Mouse (Mus musculus): ENCODE results near the gene Boll.
"Not testable (repeated sequence)": the region's sequence is repeated elsewhere in the genome, so short reads cannot be mapped to it uniquely, and the experiment has no call there.

Gene Boll

DNA sequence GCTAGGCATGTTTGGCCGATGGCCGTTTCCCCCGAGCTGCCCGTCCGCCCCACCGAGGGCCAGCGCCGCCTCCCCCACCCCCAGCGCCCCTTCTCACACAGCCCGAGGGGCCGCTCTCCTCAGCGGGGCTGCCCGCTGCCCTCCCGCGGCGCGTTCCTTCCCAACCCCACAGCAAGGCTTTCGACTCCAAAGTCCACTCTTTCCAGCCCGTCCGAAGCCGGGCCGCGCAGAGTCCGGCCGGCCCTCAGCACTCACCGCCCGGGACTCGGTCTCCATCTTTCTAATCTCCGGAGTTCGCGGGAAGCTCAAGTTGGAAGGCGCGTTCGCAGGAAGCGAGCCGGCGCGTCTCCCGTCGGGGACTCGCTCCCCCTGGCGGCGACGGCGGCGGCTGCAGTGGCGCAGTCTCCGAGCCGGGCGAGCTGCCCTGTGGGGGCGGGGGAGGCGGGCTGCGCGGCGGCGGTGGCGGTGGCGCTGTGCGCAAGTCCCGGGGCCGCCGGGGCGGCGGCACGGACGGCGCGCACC lies at the start of gene Boll:
Boll (minus strand) TSS at position 426 of the 522 bp plus-strand sequence.
- peak; percentile 4 for DNase-seq (ENCODE audit: low read depth, low spot score)

DNA sequence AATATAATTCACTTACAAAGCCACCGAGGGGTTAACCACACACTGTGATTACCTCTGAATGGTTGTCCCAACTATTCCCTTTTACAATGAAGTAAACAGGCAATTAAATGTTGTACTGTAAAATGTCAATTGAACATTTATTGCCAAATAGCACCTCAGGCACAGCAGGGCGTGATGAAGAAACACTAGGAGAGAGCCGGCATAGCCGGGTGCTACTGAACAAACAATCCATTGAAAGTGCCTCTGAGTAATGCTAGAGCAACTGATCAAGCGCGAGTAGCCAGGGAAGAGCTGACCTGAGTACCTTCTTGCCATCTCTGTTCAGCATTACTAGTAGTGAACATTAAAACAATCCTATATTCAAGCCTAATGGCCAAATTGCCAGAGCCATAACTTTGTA lies 49.3 kb upstream of the Boll start:
- DNase-seq (ENCODE audit: low read depth, low spot score): no peak

DNA sequence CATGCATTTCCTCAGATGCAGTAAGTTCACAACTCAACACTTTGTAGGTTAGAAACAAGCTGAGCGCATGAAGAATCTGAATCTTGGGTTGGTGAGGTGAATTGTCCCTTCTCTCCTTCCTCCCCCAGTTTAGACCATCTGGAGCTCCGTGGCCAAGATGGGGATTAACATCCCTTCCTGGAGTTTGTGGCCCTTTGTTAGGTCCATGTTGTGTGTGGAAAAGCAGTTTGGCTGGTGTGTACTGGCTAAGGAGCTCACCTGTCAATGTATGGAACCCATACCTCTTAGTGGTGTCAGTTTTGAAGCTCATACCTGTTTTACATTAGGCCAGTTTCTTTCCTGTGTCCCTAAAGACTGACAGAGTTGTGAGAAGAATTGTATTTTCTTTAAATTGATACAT lies 47.8 kb upstream of the Boll start:
- DNase-seq (ENCODE audit: low read depth, low spot score): no peak

DNA sequence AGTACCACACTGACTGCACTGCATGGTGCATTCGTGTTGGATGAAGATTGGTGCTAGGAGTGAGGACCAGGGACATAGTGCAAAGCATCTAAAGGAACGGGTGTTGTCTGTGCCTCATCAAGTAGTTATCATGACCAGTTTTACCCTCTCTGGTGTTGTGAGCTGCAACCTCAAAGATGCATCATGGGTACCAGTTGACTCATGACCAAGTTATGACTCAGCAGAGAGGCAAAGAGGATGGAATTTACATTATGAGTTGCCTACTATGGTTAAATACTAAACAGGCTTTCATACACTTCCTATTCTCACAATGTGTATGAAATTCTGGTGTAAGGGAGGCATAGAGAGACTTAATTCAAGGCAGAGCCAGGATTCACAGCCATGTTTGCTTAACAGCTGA lies 47.4 kb upstream of the Boll start:
- no peak for DNase-seq (ENCODE audit: low read depth, low spot score)

DNA sequence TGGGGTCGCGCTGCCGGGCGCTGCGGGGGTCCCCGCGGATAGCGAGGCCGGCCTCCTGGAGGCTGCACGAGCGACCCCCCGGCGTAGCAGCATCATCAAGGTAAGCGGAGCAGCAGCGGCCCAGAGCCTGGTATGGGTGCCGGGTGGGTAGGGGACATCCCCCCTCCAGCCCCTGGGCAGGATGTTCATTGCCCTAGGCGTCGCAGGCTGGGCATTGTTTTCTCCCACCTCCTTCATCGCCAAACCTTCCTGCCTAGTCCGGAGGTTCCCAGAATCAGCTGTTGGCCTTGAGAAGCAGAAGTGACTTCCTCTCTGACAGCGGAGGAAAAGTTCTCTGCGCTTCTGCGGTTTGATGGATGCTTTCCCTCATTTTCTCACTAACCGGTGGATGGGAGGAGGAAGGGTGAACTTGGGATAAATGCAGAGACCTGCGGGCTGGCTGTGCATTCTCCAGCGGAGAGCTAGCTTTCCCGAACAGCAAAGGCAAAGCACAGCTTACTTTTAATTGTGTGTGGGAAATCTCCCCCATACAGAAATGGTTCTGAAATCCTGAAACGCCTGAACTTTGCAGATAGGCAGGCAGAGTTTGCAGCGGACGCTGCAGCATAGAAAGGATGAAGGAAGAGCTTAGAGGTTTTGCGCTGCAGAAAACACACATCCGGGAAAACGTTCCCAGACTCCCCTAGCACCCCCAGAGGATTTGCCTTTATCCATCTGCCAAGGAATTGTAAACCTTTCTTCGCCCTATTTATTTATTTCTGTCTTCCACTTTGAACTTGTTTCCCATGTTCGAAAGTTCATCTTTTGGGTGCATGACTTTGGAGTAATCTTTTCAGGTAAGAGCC lies 43.5 kb upstream of the Boll start:
- DNase-seq (ENCODE audit: low read depth, low spot score): no peak

DNA sequence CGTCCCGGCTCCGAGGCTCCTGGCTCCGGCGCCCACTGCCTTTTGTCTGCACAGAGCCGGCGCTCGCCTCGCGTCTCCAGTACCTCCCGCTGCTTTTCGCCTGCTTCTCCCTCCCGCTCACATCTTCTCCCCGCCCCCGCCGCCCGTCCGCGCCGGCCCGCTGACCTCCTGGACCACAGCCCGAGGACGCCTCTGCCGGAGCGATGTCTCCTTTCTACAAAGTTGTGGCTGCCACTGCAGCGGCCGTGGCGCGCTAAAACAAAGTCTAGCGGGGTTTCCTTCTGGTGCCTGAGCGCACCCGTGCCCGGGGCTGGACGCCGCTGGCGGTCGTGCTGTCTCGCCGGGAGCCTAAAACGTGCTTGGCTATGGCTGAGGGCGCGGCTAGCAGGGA lies 42.7 kb upstream of the Boll start:
- DNase-seq (ENCODE audit: low read depth, low spot score): no peak

DNA sequence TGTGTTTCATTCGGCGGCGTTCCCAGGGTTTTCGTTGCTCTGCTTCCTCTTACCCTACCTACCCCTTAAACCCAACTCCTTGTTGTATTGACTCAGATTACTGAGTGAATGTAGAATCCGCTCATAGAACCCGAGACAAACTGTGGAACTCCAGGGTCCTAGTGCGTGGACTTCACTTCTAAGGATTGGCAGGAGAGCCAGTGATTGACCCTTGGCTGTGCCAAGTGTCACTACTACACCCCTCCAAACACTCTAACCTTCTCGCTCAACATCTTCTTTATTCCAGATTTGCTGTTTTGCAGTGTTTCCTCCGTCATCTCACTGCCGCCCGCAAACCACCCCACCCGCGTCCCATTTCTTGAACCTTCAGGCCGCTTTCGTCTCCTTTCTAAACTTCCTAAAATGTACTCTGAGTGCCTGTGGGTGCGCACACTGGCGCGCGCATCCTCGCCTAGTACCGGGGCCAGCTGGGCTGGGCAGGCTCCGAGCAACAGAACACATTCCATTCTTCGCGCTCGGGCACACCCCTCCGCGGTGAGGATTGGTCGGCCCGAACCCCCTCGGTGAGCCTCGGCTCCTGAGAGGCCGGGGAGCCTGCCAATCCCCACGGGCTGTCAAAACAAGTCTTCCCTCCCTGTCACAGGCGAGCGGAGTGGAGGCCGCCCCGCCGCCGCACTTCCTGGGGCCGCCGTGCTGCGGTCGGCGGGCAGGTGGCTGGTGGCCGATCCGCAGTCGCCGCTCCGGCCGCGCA lies 42.2 kb upstream of the Boll start, which contains the start of gene Plcl1:
Plcl1 (plus strand) TSS at position 650 of the 751 bp plus-strand sequence.
- peak; percentile 74 for DNase-seq (ENCODE audit: low read depth, low spot score)

DNA sequence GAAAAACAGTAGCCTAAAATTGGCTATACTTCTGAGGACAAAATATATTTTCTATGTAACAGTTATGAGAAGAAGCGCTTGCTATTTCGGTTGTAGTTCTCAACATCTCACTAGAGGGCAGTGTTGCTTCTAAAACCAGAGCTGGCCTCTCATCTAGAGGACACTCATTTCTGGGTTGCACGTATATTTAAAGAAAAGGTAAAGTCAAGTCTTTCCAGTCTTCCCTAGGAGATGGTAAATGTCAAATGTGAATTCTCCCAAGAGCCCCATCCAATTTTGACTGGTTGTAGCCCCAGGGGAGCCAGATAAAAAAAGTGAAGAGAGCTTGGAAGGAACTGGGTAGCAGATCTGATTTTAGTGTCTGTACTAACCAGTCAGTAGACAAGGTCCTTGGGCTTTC lies 41.2 kb upstream of the Boll start:
- DNase-seq (ENCODE audit: low read depth, low spot score): peak; percentile 52

DNA sequence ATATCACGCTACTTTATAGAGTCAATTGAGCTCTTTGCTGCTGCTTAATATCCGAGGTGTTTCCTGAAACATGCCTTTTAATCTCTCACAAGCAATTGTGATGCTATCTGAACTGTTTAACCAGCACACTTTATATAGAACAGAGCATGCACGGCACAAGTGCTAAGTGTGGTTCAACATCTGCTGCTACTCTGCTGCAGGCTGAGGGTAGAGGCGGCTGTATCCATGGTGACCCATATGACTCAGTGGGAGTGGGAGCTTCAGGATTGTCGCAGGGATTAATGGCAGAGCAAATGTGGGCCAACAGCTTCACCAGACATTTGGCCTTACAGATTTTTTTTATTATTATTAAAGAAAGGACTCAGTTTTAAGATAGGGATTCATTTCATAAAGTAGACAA lies 36.6 kb upstream of the Boll start:
- DNase-seq (ENCODE audit: low read depth, low spot score): no peak

DNA sequence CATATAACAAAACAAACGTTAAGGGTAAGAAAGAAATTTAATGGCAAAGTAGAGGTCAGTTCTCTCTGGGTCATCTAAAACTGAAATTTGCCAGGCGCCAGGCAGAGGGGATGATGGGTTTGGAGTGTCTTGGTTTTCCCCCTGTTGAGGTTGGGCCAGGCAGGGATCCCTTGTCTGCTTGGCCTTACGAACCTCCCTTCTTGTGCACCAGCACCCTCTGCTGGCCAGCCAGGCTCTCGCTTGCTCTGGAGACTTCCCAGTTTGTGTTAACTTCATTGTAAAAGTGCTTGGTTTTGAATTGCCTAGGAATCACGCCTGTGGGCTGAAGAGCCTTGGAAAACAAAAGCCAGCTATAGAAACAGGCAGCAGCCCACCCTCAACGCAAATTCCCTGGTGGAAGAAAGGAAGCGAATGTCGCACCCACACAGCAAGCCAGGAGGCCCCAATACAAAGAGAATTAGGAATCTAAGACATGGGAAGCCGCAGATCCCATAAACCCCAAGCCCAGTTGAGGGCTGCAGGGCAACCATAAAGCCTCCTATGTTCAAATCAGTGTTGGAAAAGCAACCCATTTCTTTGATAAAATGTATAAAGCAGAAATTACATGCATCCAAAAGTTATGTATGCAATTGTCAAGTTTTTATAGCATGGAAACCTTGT lies 20.0 kb upstream of the Boll start:
- DNase-seq (ENCODE audit: low read depth, low spot score): no peak

DNA sequence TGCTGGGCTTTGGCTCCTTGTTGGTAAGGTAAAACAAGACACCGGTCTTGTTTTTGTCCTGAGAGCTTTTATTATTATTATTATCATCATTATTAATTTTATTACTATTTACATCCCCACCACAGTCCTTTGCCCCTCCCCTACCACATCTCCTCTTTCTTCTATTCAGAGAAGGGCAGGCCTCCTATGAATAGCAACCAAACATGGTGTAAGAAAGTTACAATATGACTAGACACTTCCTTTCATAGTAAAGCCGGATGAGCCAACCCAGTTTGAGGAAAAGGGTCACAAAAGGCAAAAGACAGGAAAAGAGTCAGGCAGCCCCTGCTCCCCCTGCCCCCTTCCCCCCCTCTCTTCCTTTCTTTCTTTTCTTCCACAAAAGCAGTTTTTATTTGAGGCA lies 17.3 kb upstream of the Boll start:
- no peak for DNase-seq (ENCODE audit: low read depth, low spot score)

DNA sequence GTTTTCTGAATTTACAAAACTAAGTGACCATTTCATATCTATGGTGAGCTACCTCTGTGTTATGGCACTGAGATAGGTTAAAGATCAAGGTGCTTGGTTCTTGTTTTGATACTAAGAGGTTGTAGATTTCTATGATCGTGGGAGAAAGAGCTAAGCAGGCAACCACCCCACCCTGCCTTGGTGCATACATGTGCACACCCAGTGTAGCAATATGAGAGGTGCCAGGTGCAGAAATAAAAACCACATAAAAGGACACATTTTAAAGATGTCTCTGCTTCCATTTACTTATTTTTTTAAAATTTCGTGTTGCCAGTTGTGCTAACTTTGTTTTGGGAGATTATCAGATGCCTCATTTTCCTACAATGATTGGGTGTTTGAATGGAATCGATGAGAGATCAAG lies 9.4 kb upstream of the Boll start:
- DNase-seq (ENCODE audit: low read depth, low spot score): no peak

DNA sequence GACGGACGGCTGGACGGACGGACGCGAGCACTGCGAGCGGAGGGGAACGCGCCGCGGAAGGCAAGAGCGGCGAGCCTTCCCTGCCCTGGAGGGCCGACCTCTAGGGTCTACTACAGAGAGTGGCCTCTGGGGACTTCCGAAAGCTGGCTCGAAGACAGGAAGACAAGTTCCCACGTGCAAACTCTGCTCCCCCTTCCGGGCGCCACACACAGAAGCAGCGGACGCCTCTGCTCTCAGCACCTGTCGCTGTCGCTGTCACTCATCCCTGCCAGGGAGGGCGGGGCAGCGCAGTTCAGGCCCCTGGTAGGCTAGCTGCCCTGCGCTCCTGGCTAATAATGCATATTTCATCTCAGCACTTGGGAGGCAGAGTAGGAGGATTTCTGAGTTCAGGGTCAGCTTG lies 317 bp upstream of the Boll start:
- DNase-seq (ENCODE audit: low read depth, low spot score): no peak

DNA sequence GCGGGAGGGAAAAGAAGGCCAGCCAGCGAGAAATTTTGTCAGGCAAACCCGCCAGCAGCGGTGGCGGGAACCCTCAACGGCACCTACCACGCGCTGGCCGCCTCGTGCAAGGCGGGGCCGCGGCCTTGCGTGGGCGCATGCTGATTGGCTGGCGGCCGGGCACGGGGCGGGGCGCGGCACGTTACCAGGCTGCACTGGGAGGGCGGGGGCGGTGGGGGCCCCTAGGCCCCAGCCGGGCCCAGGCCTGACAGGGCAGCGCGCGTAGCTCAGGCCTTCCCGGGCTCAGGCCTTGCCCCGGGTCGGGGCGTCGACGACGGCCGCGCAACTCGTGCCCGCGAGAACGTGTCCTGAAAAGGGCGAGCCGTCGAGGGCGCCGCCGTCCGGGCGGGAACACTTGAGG lies 635 bp downstream of the Boll start:
- no peak for DNase-seq (ENCODE audit: low read depth, low spot score)

DNA sequence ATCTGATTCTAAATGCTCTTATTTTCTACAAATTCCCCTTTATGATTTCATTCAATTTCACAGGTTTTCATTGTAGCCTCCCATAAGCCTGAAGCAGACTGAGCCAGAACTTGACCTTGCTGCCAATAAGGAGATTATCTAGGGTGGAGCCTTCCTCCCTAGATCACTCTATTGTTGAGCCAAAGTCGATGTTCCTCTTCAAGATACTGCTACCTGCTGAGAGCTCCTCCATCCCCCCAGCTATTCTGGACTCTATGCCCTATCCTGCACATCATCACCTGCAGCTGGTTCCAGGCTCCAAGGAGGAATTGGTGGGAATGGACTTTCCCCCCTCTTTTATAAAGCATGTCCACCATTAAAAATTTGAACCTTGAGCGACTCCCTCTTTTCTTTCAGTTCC lies 11.4 kb downstream of the Boll start:
- not testable (repeated sequence) for DNase-seq (ENCODE audit: low read depth, low spot score)

DNA sequence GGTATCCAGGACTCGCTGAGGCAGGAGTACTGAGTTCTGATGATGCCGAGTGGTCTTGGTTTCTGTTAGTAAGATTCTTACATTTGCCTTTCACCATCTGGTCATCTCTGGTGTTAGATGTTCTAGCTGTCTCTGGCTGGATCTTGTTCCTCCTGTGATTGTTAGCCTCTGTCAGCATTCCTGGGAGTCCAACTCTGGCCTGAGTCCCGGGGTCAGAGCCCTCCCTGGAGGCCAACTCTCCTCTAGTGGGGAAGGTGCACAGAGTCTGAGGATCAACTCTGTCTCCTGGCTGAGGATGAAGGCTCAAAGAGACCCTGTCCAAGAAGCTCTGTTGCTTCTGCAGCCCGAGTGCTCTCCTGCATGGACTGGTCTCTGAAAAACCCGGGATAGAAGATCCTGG lies 37.8 kb downstream of the Boll start:
- DNase-seq (ENCODE audit: low read depth, low spot score): not testable (repeated sequence)

DNA sequence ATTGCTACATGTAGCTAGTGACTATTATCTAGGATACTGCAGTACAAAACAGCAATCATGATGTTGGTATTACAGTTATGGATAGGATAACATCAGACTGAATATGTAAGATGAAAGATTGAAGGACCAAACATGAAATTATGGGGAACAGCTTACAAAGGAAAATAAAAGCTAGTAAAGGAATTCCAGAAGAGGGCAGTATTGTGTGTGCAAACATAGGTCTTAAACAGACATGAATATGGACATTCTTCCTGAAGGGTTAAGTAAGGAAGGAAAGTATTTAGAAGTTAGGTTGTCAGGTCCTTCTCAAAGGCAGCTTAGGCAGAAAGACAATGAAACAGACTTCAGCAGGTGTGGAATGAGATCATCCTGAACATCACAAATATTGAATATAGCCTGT lies 62.2 kb downstream of the Boll start:
- DNase-seq (ENCODE audit: low read depth, low spot score): no peak

DNA sequence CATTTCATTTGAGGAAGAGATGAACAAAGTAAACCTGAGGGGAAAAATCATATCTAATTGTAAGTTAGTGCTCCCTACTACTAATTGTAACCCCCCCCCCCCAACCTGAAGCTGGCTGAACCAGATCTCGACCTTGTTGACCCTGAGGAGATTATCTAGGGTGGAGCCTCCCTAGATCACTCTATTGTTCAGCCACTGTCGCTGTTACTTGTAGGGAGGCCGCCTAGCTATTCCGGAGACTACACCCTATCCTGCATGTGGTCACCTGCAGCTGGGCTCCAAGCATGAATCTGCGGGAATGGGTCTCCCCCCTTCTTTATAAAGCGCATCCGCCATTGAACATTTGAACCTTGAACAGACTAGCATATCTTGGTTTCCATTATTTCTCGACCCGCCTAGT lies 84.2 kb downstream of the Boll start:
- no peak for DNase-seq (ENCODE audit: low read depth, low spot score)

DNA sequence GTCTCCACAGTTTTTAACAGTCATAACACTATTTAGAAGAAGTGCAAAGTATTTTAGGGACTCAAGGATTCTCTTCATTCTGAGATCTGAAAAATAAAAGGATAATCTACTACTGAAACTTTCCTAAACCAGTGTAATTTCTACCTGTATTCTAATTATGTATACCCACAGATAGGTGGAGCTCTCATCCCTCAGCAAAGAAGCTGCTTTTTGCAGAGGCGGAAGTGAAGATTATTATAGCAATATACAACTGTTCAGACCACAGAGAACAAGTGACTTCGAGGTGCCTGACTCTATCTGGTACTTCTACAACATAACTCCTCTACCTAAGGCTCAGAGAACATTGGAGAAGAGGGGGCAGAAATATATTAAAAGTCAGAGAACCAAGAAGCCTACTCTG lies 97.8 kb downstream of the Boll start:
- no peak for DNase-seq (ENCODE audit: low read depth, low spot score)

DNA sequence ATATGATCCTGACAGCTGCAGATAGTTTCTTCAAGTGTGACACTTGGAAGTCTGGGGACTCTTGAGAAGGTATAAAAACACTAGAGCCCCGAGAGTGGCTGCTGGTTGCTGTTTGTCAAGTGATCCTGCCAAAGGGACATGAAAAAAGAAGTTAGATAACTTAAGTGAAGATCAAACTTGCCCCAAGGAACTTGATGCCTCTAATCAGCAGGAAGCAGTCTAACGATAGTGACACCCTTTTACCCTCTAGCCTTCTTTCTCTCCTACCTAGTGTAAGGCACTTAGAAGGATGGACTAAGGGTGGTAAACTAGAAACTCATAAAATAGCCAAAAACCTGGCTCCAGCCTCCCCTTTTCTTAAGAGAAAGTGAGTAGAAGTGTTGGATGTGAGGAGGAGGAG lies 98.9 kb downstream of the Boll start:
- no peak for DNase-seq (ENCODE audit: low read depth, low spot score)

DNA sequence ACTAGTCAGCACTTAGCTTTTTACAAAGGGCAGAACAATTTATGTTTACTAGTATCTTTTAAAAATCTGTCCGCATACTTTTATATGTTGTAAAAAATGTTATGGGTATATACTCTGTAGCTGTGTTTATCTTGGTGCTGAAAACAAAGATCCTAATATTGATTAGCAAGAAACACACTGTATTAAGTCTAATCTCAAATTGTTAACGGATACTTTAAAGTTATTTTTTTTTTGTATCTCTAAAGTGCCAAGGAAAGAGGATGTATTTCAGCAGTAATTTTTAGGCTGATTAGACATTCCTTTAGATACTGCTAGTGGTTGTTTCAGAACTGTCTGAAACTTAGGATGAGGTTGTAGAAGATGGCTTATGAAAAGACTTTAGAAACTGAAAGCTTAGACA lies 116.9 kb downstream of the Boll start:
- DNase-seq (ENCODE audit: low read depth, low spot score): no peak

DNA sequence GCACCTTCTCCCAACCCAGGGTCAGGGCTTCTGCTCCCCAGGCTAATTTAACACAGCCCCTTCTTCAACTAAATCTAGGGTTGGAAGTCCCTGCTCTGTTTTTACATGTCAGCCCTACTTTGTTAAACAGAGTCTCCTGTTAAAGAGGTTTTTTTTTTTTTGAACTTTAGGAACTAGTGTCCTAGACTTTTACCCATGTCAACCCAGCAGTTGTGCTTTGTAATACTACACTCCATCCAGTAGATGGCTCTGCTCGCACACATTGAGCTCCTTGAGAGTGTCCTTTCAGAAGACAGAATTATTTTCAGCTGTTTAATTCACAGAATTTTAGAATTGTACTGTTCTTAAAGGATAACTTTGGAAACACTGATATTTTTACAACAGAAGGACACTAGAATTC lies 124.0 kb downstream of the Boll start:
- peak; percentile 48 for DNase-seq (ENCODE audit: low read depth, low spot score)
